Mouse (Mus musculus) kidney, embryonic 16.5 days (tissue): Measurements from ENCODE around the gene Bsn. TPM values are rescaled to one million over a fixed set of nuclear protein-coding genes. Genes with fewer than 3 reads are reported as not detected.
"Not testable (repeated sequence)": the region's sequence is repeated elsewhere in the genome, so short reads cannot be mapped to it uniquely, and the experiment has no call there.

Source experiments
- ATAC-seq: fragments of 200-750 bp; cut with Nextera tagmentation; 2 replicates; pipeline ENCODE4 v1.8.0; 2017; ENCODE audit warnings: moderate TSS enrichment; ENCODE audit not compliant: low FRiP score, low TSS enrichment
- H3K27ac ChIP-seq: fragments of 300-500 bp; sonication (generic); 2 replicates; pipeline ENCODE4 v1.5.1; 2014; ENCODE audit warnings: low read length
- H3K27me3 ChIP-seq: fragments of 300-500 bp; sonication (generic); 2 replicates; pipeline ENCODE4 v1.6.1; 2014; ENCODE audit warnings: low read length, control low read depth, mixed read lengths; ENCODE audit not compliant: insufficient read depth
- H3K36me3 ChIP-seq: fragments of 300-500 bp; sonication (generic); 2 replicates; pipeline ENCODE4 v1.6.1; 2014; ENCODE audit warnings: low read length, control low read depth, mixed read lengths; ENCODE audit not compliant: insufficient read depth
- H3K4me1 ChIP-seq: fragments of 300-500 bp; sonication (generic); 2 replicates; pipeline ENCODE4 v1.6.1; 2014; ENCODE audit warnings: low read length, control low read depth, mixed read lengths; ENCODE audit not compliant: insufficient read depth
- H3K4me2 ChIP-seq: fragments of 300-500 bp; sonication (generic); replicated peaks from 2 replicates; pipeline ENCODE4 v1.6.1; 2014; ENCODE audit warnings: low read depth, low read length
- H3K4me3 ChIP-seq: fragments of 300-500 bp; sonication (generic); 2 replicates; pipeline ENCODE4 v1.5.1; 2014; ENCODE audit warnings: mild to moderate bottlenecking, low read length
- H3K9ac ChIP-seq: fragments of 300-500 bp; sonication (generic); replicated peaks from 2 replicates; pipeline ENCODE4 v1.6.1; 2014; ENCODE audit warnings: low read length
- H3K9me3 ChIP-seq: fragments of 300-500 bp; sonication (generic); 2 replicates; pipeline ENCODE4 v1.6.1; 2016; ENCODE audit warnings: low read length, control low read depth
- WGBS: fragments of 180-500 bp; shearing (Covaris S2); extraction: QIAGEN DNeasy Blood & Tissue Kit; methylation state at CpG from one replicate; pipeline ENCODE4 v1.1.7; 2014; 5-methylcytosine and 5-hydroxymethylcytosine counted together
- polyA plus RNA-seq: library from polyadenylated mRNA; unstranded; fragments of >200 nt; fragmentation: Nextera tagmentation; extraction: Ambion mirVana; gene quantifications from 2 replicates; pipeline ENCODE4 v1.2.1, GENCODE M21; 2015

The Bsn gene
- polyA plus RNA-seq, 1 experiment from 2014 or later = 0.67 TPM

- Histone ChIP-seq H3K9me3 (no peaks in the 10 kb centered on the region), H3K27me3 (no peaks in the 10 kb centered on the region), H3K36me3 (peaks cover 3% of the 10 kb centered on the region), H3K4me1 (peaks cover 8% of the 10 kb centered on the region; the same call in 1 of the 2 replicates), H3K27ac (no peak overlapping the region), H3K4me2 (no peak overlapping the region), H3K9ac (no peak overlapping the region), H3K4me3 (no peak overlapping the region)
- ATAC-seq = no peak
- WGBS = 82% methylated on average over 2 of the region's 2 CpGs
Observed at GRCm38 (mm10) chr9:108202169-108202568, 12.0 kb upstream of the Bsn start.

GRCm38 (mm10) chr9:108201160-108201559 lies 11.0 kb upstream of the Bsn start:
- Histone ChIP-seq H3K9ac (peak overlapping the region; percentile 4), H3K27me3 (no peaks in the 10 kb centered on the region), H3K4me1 (peaks cover 15% of the 10 kb centered on the region), H3K4me2 (peak overlapping the region; percentile 47), H3K27ac (peak overlapping the region; percentile 48; the same call in 1 of the 2 replicates), H3K4me3 (peak overlapping the region; percentile 24), H3K9me3 (no peaks in the 10 kb centered on the region), H3K36me3 (no peaks in the 10 kb centered on the region; the same call in 1 of the 2 replicates)
- peak; percentile 96 for ATAC-seq
- WGBS = 0% methylated on average over 13 of the region's 13 CpGs

- Histone ChIP-seq H3K27me3 (no peaks in the 10 kb centered on the region), H3K4me3 (no peak overlapping the region), H3K4me1 (peaks cover 15% of the 10 kb centered on the region), H3K27ac (no peak overlapping the region), H3K36me3 (no peaks in the 10 kb centered on the region), H3K4me2 (no peak overlapping the region), H3K9me3 (no peaks in the 10 kb centered on the region), H3K9ac (no peak overlapping the region)
- WGBS = 65% methylated on average over 4 of the region's 4 CpGs
- ATAC-seq = no peak
Observed at GRCm38 (mm10) chr9:108198621-108199020, 8.4 kb upstream of the Bsn start.

- H3K27ac ChIP-seq = peak overlapping the region; percentile 16; the same call in 1 of the 2 replicates
- peak overlapping the region; percentile 41 for H3K4me2 ChIP-seq
- H3K36me3 ChIP-seq = no peaks in the 10 kb centered on the region
- ATAC-seq = no peak
- peak overlapping the region; percentile 13 for H3K4me3 ChIP-seq
- H3K9ac ChIP-seq = 0 out of 2 replicates have a peak overlapping the region, but pooled peaks have one; percentile 1
- 16% methylated on average over 24 of the region's 24 CpGs for WGBS
- H3K9me3 ChIP-seq = no peaks in the 10 kb centered on the region
- H3K27me3 ChIP-seq = no peaks in the 10 kb centered on the region
- H3K4me1 ChIP-seq = peaks cover 15% of the 10 kb centered on the region
Observed at GRCm38 (mm10) chr9:108196920-108197677, 6.9 kb upstream of the Bsn start.

GRCm38 (mm10) chr9:108196222-108196621 lies 6.0 kb upstream of the Bsn start:
- H3K4me2 ChIP-seq, ATAC-seq, H3K9ac ChIP-seq, H3K27me3 ChIP-seq, H3K4me3 ChIP-seq, H3K36me3 ChIP-seq, H3K27ac ChIP-seq, H3K9me3 ChIP-seq: not testable (repeated sequence)
- peaks cover 15% of the 10 kb centered on the region for H3K4me1 ChIP-seq
- 66% methylated on average over 6 of the region's 6 CpGs for WGBS

GRCm38 (mm10) chr9:108189488-108189786 lies 747 bp downstream of the Bsn start:
- H3K36me3 ChIP-seq = no peaks in the 10 kb centered on the region
- no peak overlapping the region for H3K27ac ChIP-seq

GRCm38 (mm10) chr9:108189023-108189422 lies 1.2 kb downstream of the Bsn start:
- no peak for ATAC-seq
- Histone ChIP-seq H3K4me2 (no peak overlapping the region), H3K9ac (no peak overlapping the region), H3K9me3 (no peaks in the 10 kb centered on the region), H3K27me3 (peaks cover 7% of the 10 kb centered on the region), H3K4me3 (no peak overlapping the region), H3K36me3 (no peaks in the 10 kb centered on the region), H3K27ac (no peak overlapping the region), H3K4me1 (no peaks in the 10 kb centered on the region)
- 75% methylated on average over 7 of the region's 7 CpGs for WGBS

More at GRCm38 (mm10) chr9:108189488-108189786, 747 bp downstream of the Bsn start:
- H3K9me3 ChIP-seq = no peaks in the 10 kb centered on the region
- ATAC-seq = no peak
- peak overlapping the region; percentile 91 for H3K4me2 ChIP-seq
- no peak overlapping the region for H3K9ac ChIP-seq
- 36% methylated on average over 5 of the region's 5 CpGs for WGBS
- H3K4me3 ChIP-seq = peak overlapping the region; percentile 57; the same call in 1 of the 2 replicates
- H3K4me1 ChIP-seq = no peaks in the 10 kb centered on the region
- peaks cover 7% of the 10 kb centered on the region for H3K27me3 ChIP-seq

- Histone ChIP-seq H3K27me3 (peaks cover 7% of the 10 kb centered on the region), H3K27ac (no peak overlapping the region), H3K4me3 (no peak overlapping the region), H3K9me3 (no peaks in the 10 kb centered on the region), H3K9ac (no peak overlapping the region), H3K36me3 (no peaks in the 10 kb centered on the region), H3K4me2 (no peak overlapping the region), H3K4me1 (no peaks in the 10 kb centered on the region)
- no peak for ATAC-seq
- 83% methylated on average over 8 of the region's 8 CpGs for WGBS
Observed at GRCm38 (mm10) chr9:108188511-108188910, 1.7 kb downstream of the Bsn start.

- ATAC-seq = no peak
- Histone ChIP-seq H3K27me3 (peaks cover 7% of the 10 kb centered on the region), H3K9ac (no peak overlapping the region), H3K4me1 (no peaks in the 10 kb centered on the region), H3K9me3 (no peaks in the 10 kb centered on the region), H3K36me3 (no peaks in the 10 kb centered on the region), H3K27ac (no peak overlapping the region), H3K4me2 (no peak overlapping the region), H3K4me3 (no peak overlapping the region)
- WGBS = 43% methylated on average over 6 of the region's 6 CpGs
Observed at GRCm38 (mm10) chr9:108187616-108188015, 2.6 kb downstream of the Bsn start.

- H3K4me2 ChIP-seq = no peak overlapping the region
- no peaks in the 10 kb centered on the region for H3K36me3 ChIP-seq
- no peak overlapping the region for H3K4me3 ChIP-seq
- peaks cover 7% of the 10 kb centered on the region for H3K27me3 ChIP-seq
- ATAC-seq = no peak
- no peak overlapping the region for H3K9ac ChIP-seq
- H3K4me1 ChIP-seq = no peaks in the 10 kb centered on the region
- WGBS = 81% methylated on average over 8 of the region's 8 CpGs
- no peak overlapping the region for H3K27ac ChIP-seq
- no peaks in the 10 kb centered on the region for H3K9me3 ChIP-seq
Observed at GRCm38 (mm10) chr9:108185786-108186185, 4.4 kb downstream of the Bsn start.
